Mouse (Mus musculus): ENCODE measurements at regions not wholly inside any gene's neighbourhood (a gene's known extent, or its start where the extent isn't known, plus 50 kb on each side); places are given as distances from the start of the nearest gene placed in this dataset.

DNA sequence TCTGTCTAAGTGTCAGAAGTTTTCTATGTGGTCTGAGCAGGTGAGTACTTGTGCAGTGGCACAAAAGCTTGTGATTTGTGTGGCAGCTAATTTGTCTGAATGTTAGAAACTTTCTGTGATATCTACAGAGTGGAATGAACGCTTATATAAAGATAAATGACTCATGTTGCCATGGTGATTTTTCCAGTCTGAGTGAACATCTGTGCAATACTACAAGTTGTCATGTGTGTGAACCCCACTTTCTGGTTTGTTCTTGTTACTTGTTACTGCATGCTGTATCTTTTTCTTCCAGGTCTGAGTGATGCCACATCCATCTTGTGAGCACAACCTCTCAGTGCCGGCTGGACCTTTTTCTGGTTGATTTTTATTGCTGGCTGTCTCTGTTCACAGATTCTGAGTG is 96.8 kb downstream of the Btbd35f7 start:
- DNase-seq (ENCODE audit: low spot score) = no peak

DNA sequence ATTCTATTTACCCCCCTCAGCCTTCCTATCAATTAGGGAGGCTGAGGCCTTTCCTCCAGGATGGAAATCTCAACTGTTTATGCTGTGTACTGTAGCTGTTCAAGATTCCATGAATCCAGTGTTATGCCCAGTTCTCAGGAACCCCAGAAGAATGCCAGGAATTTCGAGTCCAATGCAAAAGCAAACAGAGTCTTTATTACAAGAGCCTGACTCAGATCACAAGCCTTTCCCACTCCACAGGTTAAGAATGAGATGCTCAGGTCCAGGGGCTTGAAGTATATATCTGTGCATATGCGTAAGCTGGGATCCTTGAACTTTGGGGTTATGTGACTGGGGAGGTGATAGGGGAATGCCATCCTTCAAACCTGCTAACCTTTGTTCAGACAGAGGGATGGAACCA is 129.6 kb downstream of the Btbd35f7 start:
- DNase-seq (ENCODE audit: low spot score) = peak; percentile 17

DNA sequence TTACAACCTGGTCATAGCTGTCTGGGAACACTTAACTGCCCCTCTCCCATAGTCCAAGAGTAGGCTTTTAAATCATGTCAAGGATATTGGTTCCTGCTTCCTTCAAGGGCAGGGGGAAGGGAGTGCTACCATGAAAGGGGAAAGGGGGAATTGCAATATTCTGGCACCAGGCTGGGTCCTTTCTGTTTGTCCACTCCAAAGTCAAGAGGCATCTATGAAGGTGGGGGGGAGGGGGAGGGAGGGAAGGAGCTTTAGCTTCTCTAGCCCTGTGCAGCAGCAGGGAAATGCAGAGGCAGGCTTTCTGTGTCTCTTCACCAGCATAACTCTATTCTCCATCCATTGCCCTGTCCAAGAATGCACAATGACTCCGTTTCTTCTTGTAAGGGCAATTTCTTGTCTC is 130.0 kb downstream of the Btbd35f7 start:
- no peak for DNase-seq (ENCODE audit: low spot score)

DNA sequence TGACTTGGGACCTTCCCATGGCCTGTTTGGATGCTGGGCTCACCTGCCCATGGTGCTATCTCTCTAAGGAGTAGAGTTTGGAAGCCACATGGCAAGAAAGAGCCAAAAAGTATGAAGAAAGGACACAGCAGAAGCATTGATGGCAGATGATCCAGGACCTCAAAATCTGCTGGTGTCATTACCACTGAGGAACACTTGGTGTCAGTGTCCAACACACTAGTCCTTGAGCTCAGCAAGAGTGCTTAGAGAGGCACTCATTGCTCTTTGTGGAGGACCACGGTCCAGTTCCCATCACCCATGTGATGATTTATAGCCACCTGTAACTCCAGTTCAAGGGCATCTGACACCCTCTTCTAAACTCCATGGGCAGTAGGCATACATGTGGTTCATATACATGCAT is 134.3 kb downstream of the Btbd35f7 start:
- DNase-seq (ENCODE audit: low spot score) = no peak
